Mouse (Mus musculus): ENCODE results near the gene Mpg. TPM values are rescaled to one million over a fixed set of nuclear protein-coding genes. Genes with fewer than 3 reads are reported as not detected.
A peak's percentile ranks its signal among the peaks of the same experiment; 100 is the strongest.

Gene Mpg
- polyA plus RNA-seq, 1 experiment: 4.8 TPM

- H3K4me3 ChIP-seq (replicated peaks): no peak overlapping the region
Measured at GRCm38 (mm10) chr11:32224468-32225139, 1.7 kb upstream of the Mpg start.

DNA sequence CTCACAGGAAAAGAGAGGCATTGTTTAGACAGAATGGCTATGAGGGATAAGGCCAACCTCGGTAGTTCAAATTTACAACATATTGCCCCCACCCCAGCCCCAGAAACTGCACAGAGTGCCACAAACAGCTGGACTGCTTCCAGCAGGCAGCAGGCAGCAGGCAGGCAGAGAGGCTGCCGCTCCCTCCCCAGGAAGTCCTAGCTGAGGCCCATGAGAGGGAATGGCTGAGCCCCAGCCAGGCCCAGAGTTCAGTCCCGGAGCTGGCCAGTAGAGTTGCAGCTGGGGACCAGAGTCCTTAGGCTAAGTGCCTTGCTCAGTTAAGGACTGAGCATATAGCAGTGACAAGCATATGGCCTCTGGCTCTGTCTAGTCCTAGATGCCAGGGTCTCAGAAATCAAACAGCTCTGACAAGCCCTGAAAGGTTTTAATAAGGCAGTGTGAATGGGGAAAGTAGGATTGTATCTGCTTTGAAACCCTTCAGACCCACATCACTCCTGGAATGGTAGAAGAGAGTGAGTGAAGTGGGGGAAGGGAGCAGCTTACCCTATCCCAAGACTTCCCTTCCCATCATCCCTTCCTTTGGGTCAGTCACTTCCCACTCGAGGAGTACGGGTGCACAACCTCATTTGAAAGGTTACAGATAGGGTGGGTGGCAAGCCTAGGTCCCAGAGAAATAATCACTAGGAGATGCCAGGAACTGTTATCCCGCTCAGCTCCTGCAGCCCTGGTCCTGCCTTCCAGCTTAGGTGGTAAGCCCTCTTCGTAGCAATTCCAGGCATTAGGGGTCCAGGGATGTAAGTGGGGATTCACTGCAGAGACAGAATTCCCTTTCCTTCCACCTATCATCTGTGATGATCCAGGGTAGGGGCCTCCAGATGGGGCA lies 842 bp upstream of the Mpg start:
- Histone ChIP-seq H3K36me3 (ENCODE audit: control insufficient read depth) (peaks cover 34% of the 10 kb centered on the region), H3K27me3 (ENCODE audit: control insufficient read depth) (peaks cover 56% of the 10 kb centered on the region), H3K4me1 (ENCODE audit: control insufficient read depth) (peaks cover 80% of the 10 kb centered on the region), H3K4me3 (replicated peaks) (peak overlapping the region; percentile 79), H3K9me3 (ENCODE audit: control insufficient read depth, low read length) (peaks cover 26% of the 10 kb centered on the region)
- TF ChIP-seq GATA1 (IDR thresholded peaks at IDR 0.05; ENCODE audit: low read length): no peak
- no peak for TF ChIP-seq TAL1 (IDR thresholded peaks at IDR 0.05; ENCODE audit: low read length)

More at GRCm38 (mm10) chr11:32224468-32225139, 1.7 kb upstream of the Mpg start:
- peaks cover 26% of the 10 kb centered on the region for H3K9me3 ChIP-seq (ENCODE audit: control insufficient read depth, low read length)
- TF ChIP-seq TAL1 (IDR thresholded peaks at IDR 0.05; ENCODE audit: low read length) (no peak), GATA1 (IDR thresholded peaks at IDR 0.05; ENCODE audit: low read length) (no peak)
- H3K36me3 ChIP-seq (ENCODE audit: control insufficient read depth): peaks cover 25% of the 10 kb centered on the region
- H3K27me3 ChIP-seq (ENCODE audit: control insufficient read depth): peaks cover 65% of the 10 kb centered on the region
- H3K4me1 ChIP-seq (ENCODE audit: control insufficient read depth): peaks cover 72% of the 10 kb centered on the region

DNA sequence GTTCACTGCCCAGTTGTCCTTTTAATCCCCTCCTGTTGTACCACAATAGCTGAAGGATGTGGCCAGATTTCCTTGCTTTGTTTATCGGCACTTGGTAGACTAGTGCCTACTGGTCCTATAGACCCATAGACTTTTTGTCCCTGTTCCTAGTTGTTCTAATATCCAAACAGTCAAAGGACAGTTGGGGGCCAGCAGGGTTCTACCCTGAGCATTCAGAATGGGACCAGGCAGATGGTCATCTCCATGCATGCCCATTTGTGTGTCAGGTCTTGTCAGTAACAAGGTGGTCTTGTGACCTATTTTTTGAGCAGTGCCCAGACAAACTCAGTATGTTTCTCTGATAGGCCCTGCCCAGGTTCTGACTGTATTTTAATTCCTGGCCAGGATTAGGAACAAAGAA lies 736 bp downstream of the Mpg start:
- Histone ChIP-seq H3K9me3 (ENCODE audit: control insufficient read depth, low read length) (peaks cover 16% of the 10 kb centered on the region), H3K27me3 (ENCODE audit: control insufficient read depth) (peaks cover 40% of the 10 kb centered on the region), H3K4me1 (ENCODE audit: control insufficient read depth) (peaks cover 72% of the 10 kb centered on the region), H3K36me3 (ENCODE audit: control insufficient read depth) (peaks cover 49% of the 10 kb centered on the region), H3K4me3 (replicated peaks) (peak overlapping the region; percentile 79)
- TF ChIP-seq TAL1 (IDR thresholded peaks at IDR 0.05; ENCODE audit: low read length) (no peak), GATA1 (IDR thresholded peaks at IDR 0.05; ENCODE audit: low read length) (no peak)

DNA sequence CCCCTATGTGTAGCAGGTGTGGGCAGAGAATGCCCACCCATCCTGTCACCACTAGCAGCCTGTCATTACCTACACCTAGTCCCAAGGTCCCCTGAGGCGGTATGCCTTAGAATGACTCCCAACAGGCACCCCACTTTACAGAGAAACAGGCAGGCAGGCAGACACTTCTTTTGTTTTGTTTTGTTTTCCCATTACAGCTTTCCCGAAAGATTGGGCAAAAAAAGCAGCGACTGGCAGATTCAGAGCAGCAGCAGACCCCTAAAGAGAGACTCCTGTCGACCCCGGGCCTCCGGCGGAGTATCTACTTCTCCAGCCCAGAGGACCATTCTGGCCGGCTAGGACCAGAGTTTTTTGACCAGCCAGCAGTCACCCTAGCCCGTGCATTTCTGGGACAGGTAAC lies 1.2 kb downstream of the Mpg start:
- TF ChIP-seq TAL1 (IDR thresholded peaks at IDR 0.05; ENCODE audit: low read length) (no peak), GATA1 (IDR thresholded peaks at IDR 0.05; ENCODE audit: low read length) (no peak)
- peaks cover 67% of the 10 kb centered on the region for H3K4me1 ChIP-seq (ENCODE audit: control insufficient read depth)
- peaks cover 35% of the 10 kb centered on the region for H3K27me3 ChIP-seq (ENCODE audit: control insufficient read depth)
- peaks cover 55% of the 10 kb centered on the region for H3K36me3 ChIP-seq (ENCODE audit: control insufficient read depth)
- H3K9me3 ChIP-seq (ENCODE audit: control insufficient read depth, low read length): peaks cover 12% of the 10 kb centered on the region
- peak overlapping the region; percentile 79 for H3K4me3 ChIP-seq (replicated peaks)

DNA sequence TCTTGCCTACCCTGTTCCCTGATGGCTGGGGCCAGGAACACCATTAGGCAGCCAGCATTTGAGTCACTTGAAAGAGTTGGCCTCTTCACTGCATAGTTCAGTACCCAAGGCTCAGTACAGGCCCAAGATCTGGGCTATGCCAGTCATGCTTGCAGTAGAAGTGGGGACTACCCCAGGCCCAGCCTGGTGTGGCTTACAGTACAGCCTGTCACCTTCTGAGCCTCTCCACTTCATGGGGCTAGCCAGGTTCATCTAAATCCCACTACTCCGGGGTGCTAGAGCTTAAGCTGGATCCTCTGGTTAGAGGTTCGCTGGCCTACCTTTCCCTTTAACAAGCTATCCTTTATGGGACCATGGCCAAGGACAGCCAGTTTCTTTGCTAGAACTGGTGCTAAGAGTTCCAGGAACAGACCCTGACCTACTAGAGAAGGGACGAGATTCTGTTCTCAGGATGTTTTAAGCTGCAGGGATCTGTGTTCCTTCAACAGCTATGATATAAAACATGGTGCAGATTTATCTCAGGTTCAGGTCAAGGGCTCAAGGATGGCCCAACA lies 2.1 kb downstream of the Mpg start:
- H3K4me3 ChIP-seq (replicated peaks): peak overlapping the region; percentile 79
- peaks cover 27% of the 10 kb centered on the region for H3K27me3 ChIP-seq (ENCODE audit: control insufficient read depth)
- no peak for TF ChIP-seq GATA1 (IDR thresholded peaks at IDR 0.05; ENCODE audit: low read length)
- no peak for TF ChIP-seq TAL1 (IDR thresholded peaks at IDR 0.05; ENCODE audit: low read length)
- peaks cover 4% of the 10 kb centered on the region for H3K9me3 ChIP-seq (ENCODE audit: control insufficient read depth, low read length)
- H3K36me3 ChIP-seq (ENCODE audit: control insufficient read depth): peaks cover 63% of the 10 kb centered on the region
- H3K4me1 ChIP-seq (ENCODE audit: control insufficient read depth): peaks cover 65% of the 10 kb centered on the region

DNA sequence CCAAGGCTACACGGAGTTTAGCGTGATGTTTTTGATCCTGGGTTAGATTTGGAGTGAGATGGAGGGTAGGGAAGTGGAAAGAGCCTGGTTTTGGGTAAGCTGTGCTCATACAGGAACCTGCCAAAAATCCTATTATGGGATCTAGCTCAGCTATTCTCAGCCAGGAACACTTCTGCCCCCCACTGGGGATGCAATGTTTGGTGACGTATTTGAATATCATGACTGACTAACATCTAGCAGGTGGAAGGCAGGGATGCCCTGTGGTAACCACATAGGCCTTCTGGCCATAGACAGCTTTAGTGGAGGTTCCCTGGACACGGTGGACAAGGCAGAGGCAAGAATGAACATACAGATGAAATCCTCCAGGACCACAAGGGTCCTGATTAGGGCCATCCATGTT lies 3.9 kb downstream of the Mpg start:
- Histone ChIP-seq H3K36me3 (ENCODE audit: control insufficient read depth) (peaks cover 81% of the 10 kb centered on the region), H3K9me3 (ENCODE audit: control insufficient read depth, low read length) (no peaks in the 10 kb centered on the region), H3K27me3 (ENCODE audit: control insufficient read depth) (peaks cover 8% of the 10 kb centered on the region), H3K4me3 (replicated peaks) (no peak overlapping the region), H3K4me1 (ENCODE audit: control insufficient read depth) (peaks cover 64% of the 10 kb centered on the region)
- TF ChIP-seq TAL1 (IDR thresholded peaks at IDR 0.05; ENCODE audit: low read length): no peak
- no peak for TF ChIP-seq GATA1 (IDR thresholded peaks at IDR 0.05; ENCODE audit: low read length)

DNA sequence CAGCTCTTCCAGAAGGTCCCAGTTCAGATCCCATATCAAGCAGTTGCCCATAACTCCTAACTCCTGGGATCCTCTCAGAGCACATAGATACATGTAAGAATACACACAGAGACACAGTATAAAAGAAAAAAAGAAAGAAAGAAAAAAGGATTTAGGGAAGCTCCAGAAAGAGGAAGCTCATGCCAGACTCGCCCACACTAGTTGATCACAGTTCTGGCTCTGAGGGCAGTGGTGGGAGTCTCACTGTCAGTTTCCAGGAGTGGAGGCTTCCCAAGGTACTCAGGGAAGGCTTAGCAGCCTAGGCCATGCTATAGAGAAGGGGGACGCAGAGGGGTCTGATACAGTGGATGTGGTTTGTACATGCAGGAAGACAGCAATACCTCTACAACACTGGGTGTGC lies 4.8 kb downstream of the Mpg start:
- no peak overlapping the region for H3K4me3 ChIP-seq (replicated peaks)
- no peaks in the 10 kb centered on the region for H3K9me3 ChIP-seq (ENCODE audit: control insufficient read depth, low read length)
- H3K4me1 ChIP-seq (ENCODE audit: control insufficient read depth): peaks cover 60% of the 10 kb centered on the region
- no peak for TF ChIP-seq TAL1 (IDR thresholded peaks at IDR 0.05; ENCODE audit: low read length)
- TF ChIP-seq GATA1 (IDR thresholded peaks at IDR 0.05; ENCODE audit: low read length): no peak
- peaks cover 90% of the 10 kb centered on the region for H3K36me3 ChIP-seq (ENCODE audit: control insufficient read depth)
- no peaks in the 10 kb centered on the region for H3K27me3 ChIP-seq (ENCODE audit: control insufficient read depth)

- Histone ChIP-seq H3K9me3 (ENCODE audit: control insufficient read depth, low read length) (no peaks in the 10 kb centered on the region), H3K36me3 (ENCODE audit: control insufficient read depth) (peaks cover 100% of the 10 kb centered on the region), H3K27me3 (ENCODE audit: control insufficient read depth) (no peaks in the 10 kb centered on the region), H3K4me1 (ENCODE audit: control insufficient read depth) (peaks cover 62% of the 10 kb centered on the region), H3K4me3 (replicated peaks) (no peak overlapping the region)
- TF ChIP-seq GATA1 (IDR thresholded peaks at IDR 0.05; ENCODE audit: low read length) (no peak), TAL1 (IDR thresholded peaks at IDR 0.05; ENCODE audit: low read length) (no peak)
Measured at GRCm38 (mm10) chr11:32232848-32233247, 6.5 kb downstream of the Mpg start.

DNA sequence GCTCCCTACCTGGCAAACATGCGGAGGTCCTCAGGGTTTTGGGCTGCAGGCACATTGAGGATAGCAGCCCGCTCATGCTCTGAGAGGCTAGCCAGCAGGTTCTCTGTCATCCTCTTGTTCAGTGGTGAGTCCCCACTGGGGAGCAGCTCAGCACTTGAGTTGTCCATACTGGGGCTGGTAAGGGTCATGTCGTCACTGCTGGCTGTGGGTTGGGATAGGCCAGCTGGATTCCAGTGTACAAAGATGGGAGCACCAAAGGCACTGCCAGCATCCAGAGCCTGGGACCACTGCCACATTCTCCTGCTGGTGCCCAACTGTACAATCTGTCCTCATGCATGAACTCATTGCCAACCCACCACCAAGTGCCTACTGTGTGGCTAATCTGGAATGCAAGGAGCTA lies 7.6 kb downstream of the Mpg start:
- Histone ChIP-seq H3K4me1 (ENCODE audit: control insufficient read depth) (peaks cover 62% of the 10 kb centered on the region), H3K27me3 (ENCODE audit: control insufficient read depth) (no peaks in the 10 kb centered on the region), H3K4me3 (replicated peaks) (no peak overlapping the region), H3K9me3 (ENCODE audit: control insufficient read depth, low read length) (no peaks in the 10 kb centered on the region), H3K36me3 (ENCODE audit: control insufficient read depth) (peaks cover 100% of the 10 kb centered on the region)
- no peak for TF ChIP-seq TAL1 (IDR thresholded peaks at IDR 0.05; ENCODE audit: low read length)
- TF ChIP-seq GATA1 (IDR thresholded peaks at IDR 0.05; ENCODE audit: low read length): no peak
